ENCODE assay signal across 8 mouse cellular contexts in the genomic region with DNA sequence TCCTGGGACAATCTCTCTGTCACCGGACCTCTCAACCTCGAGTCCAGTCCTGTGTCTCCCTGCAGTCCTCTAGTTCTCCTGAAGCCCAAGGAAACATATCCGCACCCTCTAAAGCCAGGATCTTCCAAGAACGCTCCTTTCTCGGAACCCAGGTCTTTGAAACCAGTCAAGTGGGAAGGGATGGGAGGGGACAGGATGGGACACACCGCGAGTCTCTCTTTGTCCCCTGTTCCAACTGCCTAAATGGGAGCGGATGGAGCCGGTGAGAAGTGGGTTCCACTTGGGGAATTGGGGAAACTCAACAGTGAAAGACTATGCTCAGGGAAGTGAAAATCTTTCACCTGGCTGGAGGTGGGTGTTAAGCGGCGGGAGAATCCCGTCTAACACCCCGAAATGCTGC. TPM values are rescaled to one million over a fixed set of nuclear protein-coding genes. Genes with fewer than 3 reads are reported as not detected.
A peak's percentile ranks its signal among the peaks of the same experiment; 100 is the strongest.
DNase-seq lines count a peak whose midpoint lies in the region; ATAC-seq and TF ChIP-seq lines count a peak whose summit lies in the region.

No protein-coding gene starts in this region.

- H3K9ac ChIP-seq in embryonic facial prominence, embryonic 14.5 days (ENCODE audit: low read depth, low read length) = peak overlapping the region; percentile 64

- no peaks in the 10 kb centered on the region for H3K9me3 ChIP-seq in embryonic facial prominence, embryonic 14.5 days (ENCODE audit: control insufficient read depth, low read length)
- no peaks in the 10 kb centered on the region for H3K9me3 ChIP-seq in limb, embryonic 10.5 days (replicated peaks)

- H3K36me3 ChIP-seq in embryonic facial prominence, embryonic 14.5 days (ENCODE audit: control insufficient read depth, insufficient read depth, low read length) = no peaks in the 10 kb centered on the region
- H3K36me3 ChIP-seq in limb, embryonic 10.5 days = no peaks in the 10 kb centered on the region

- H3K27ac ChIP-seq in layer of hippocampus, adult 2 months = peak overlapping the region; percentile 93
- H3K27ac ChIP-seq in embryonic facial prominence, embryonic 14.5 days (replicated peaks; ENCODE audit: low read depth, low read length) = no peak overlapping the region
- peak overlapping the region; percentile 75 for H3K27ac ChIP-seq in limb, embryonic 10.5 days
- H3K27ac ChIP-seq in olfactory bulb, adult 2 months (ENCODE audit: insufficient read depth, low read depth, low read length) = 0 out of 2 replicates have a peak overlapping the region, but pooled peaks have one; percentile 40

- TF ChIP-seq CTCF in layer of hippocampus, adult 2 months (conservative IDR thresholded peaks at IDR 0.05) = no peak
- TF ChIP-seq CTCF in olfactory bulb, adult 2 months (IDR thresholded peaks at IDR 0.05; ENCODE audit: insufficient read depth, low read depth, low read length) = no peak

- peak overlapping the region; percentile 69 for H3K4me3 ChIP-seq in layer of hippocampus, adult 2 months
- H3K4me3 ChIP-seq in embryonic facial prominence, embryonic 14.5 days (ENCODE audit: low read depth, low read length) = peak overlapping the region; percentile 52
- peak overlapping the region; percentile 62 for H3K4me3 ChIP-seq in limb, embryonic 10.5 days
- H3K4me3 ChIP-seq in olfactory bulb, adult 2 months (ENCODE audit: insufficient read depth, low read depth, low read length) = peak overlapping the region; percentile 82

- no peaks in the 10 kb centered on the region for H3K4me1 ChIP-seq in embryonic facial prominence, embryonic 14.5 days (ENCODE audit: control insufficient read depth, insufficient read depth, low read length)
- H3K4me1 ChIP-seq in limb, embryonic 10.5 days = peaks cover 10% of the 10 kb centered on the region
- no peaks in the 10 kb centered on the region; the same call in 1 of the 2 replicates for H3K4me1 ChIP-seq in olfactory bulb, adult 2 months (ENCODE audit: control insufficient read depth, insufficient read depth, low read length)

- H3K27me3 ChIP-seq in embryonic facial prominence, embryonic 14.5 days (replicated peaks; ENCODE audit: control insufficient read depth, insufficient read depth, low read length) = peaks cover 30% of the 10 kb centered on the region
- peaks cover 99% of the 10 kb centered on the region for H3K27me3 ChIP-seq in limb, embryonic 10.5 days (ENCODE audit: low read depth, poor library complexity, severe bottlenecking)

- no peak for ATAC-seq in embryonic facial prominence, embryonic 14.5 days (ENCODE audit: low read depth)

- peak overlapping the region; percentile 91 for H3K4me2 ChIP-seq in embryonic facial prominence, embryonic 14.5 days (ENCODE audit: low read depth, low read length)

- WGBS in embryonic facial prominence, embryonic 14.5 days = 33% methylated on average over 13 of the region's 13 CpGs
- 15% methylated on average over 13 of the region's 13 CpGs for WGBS in limb, embryonic 10.5 days
- 23% methylated on average over 13 of the region's 13 CpGs for WGBS in olfactory bulb, adult 2 months

- DNase-seq in layer of hippocampus, adult 2 months (ENCODE audit: low spot score in 2 of 2) = no peak
- no peak for DNase-seq in layer of hippocampus, postnatal 36 days
- DNase-seq in embryonic facial prominence, embryonic 14.5 days (ENCODE audit: low spot score) = no peak
- no peak for DNase-seq in limb, embryonic 10.5 days (ENCODE audit: low spot score)
- no peak for DNase-seq in cerebellum, postnatal 4 days (ENCODE audit: low spot score in 2 of 2)
- DNase-seq in left cerebral cortex, adult 11 months (ENCODE audit: low spot score) = no peak
- no peak for DNase-seq in frontal cortex, adult 2 months (ENCODE audit: extremely low spot score in 1 of 2, low spot score in 1 of 2)

- no peak for TF ChIP-seq POLR2A in olfactory bulb, adult 2 months (IDR thresholded peaks at IDR 0.05; ENCODE audit: insufficient read depth, low read depth, low read length)

RNA-seq across cellular contexts. Expression of gene Gpm6b, which starts 0.8 kb away (rescaled TPM):
- 100 to 1,000 TPM; 664 to 679 TPM for total RNA-seq in layer of hippocampus, adult 2 months (2021)
- total RNA-seq in layer of hippocampus, postnatal 36 days (2021) = 100 to 1,000 TPM; 698 to 732 TPM
- 30.3 and 31.9 TPM in 2 replicates for polyA plus RNA-seq in embryonic facial prominence, embryonic 14.5 days (2014; fragmentation: Nextera tagmentation; extraction: Ambion mirVana)
- 5.3 and 7.4 TPM in 2 replicates for polyA plus RNA-seq in limb, embryonic 10.5 days (2016; fragmentation: Nextera tagmentation; extraction: Ambion mirVana)
- 307 and 403 TPM in 2 replicates for polyA plus RNA-seq in olfactory bulb, adult 2 months (2012; ENCODE audit: insufficient read depth, insufficient read length, low replicate concordance, missing spikeins)
- 576 and 615 TPM in 2 replicates for polyA plus RNA-seq in frontal cortex, adult 2 months (2012; rRNA removed)
